Mouse (Mus musculus): ENCODE data around the gene Cutal. TPM values are rescaled to one million over a fixed set of nuclear protein-coding genes. Genes with fewer than 3 reads are reported as not detected.
"Not testable (repeated sequence)": the region's sequence is repeated elsewhere in the genome, so short reads cannot be mapped to it uniquely, and the experiment has no call there.

Gene Cutal
- 2.6 and 4.0 TPM in 2 replicates for polyA plus RNA-seq (2012; rRNA removed)
- polyA plus RNA-seq (2014; fragmentation: Nextera tagmentation; extraction: Ambion mirVana): 4.0 and 4.4 TPM in 2 replicates

GRCm38 (mm10) chr2:34874271-34874670, at the start of gene Cutal:
Gene Cutal (plus strand): TSS chr2:34874396.
- WGBS (ENCODE audit: insufficient replicate concordance): 18% methylated on average over 14 of the region's 14 CpGs
- peak within 1 kb of the TSS; percentile 17 to 47 for H3K4me3 ChIP-seq (ENCODE audit: insufficient read depth in 1 of 2, low read depth in 2 of 2, low read length in 2 of 2)
- ATAC-seq (ENCODE audit: insufficient read depth) (no peak), DNase-seq (ENCODE audit: low read depth in 3 of 3, low spot score in 3 of 3) (no peak)
- no peaks in the 10 kb centered on the region for H3K36me3 ChIP-seq (replicated peaks; ENCODE audit: control insufficient read depth, insufficient read depth, low read depth)
- no peaks in the 10 kb centered on the region for H3K9me3 ChIP-seq (ENCODE audit: control insufficient read depth, low read length)
- H3K27ac ChIP-seq: no peak within 1 kb of the TSS
- peak within 1 kb of the TSS; percentile 33 for H3K4me2 ChIP-seq (ENCODE audit: low read depth)
- TF ChIP-seq EP300 (IDR thresholded peaks at IDR 0.05; ENCODE audit: low read depth): no peak
- no peak for TF ChIP-seq CTCF (IDR thresholded peaks at IDR 0.05; ENCODE audit: low read depth)
- peaks cover 8 to 11% of the 10 kb centered on the region in 2 experiments for H3K4me1 ChIP-seq (replicated peaks; ENCODE audit: control insufficient read depth in 2 of 2, insufficient read depth in 2 of 2, low read length in 1 of 2)
- peak within 1 kb of the TSS; percentile 35 for H3K9ac ChIP-seq (replicated peaks)
- peaks cover 14% of the 10 kb centered on the region for H3K27me3 ChIP-seq (ENCODE audit: control insufficient read depth, insufficient read depth, low read length)

GRCm38 (mm10) chr2:34825827-34826459, 48.3 kb upstream of the Cutal start, which contains the start of gene Fbxw2:
Gene Fbxw2 (minus strand): TSS chr2:34826311.
- H3K4me3 ChIP-seq (ENCODE audit: insufficient read depth in 1 of 2, low read depth in 2 of 2, low read length in 2 of 2): peak within 1 kb of the TSS; percentile 87 to 93
- H3K9ac ChIP-seq (replicated peaks): peak within 1 kb of the TSS; percentile 96
- peaks cover 21 to 27% of the 10 kb centered on the region in 2 experiments for H3K4me1 ChIP-seq (replicated peaks; ENCODE audit: control insufficient read depth in 2 of 2, insufficient read depth in 2 of 2, low read length in 1 of 2)
- peaks cover 17% of the 10 kb centered on the region for H3K36me3 ChIP-seq (replicated peaks; ENCODE audit: control insufficient read depth, insufficient read depth, low read depth)
- TF ChIP-seq EP300 (IDR thresholded peaks at IDR 0.05; ENCODE audit: low read depth): no peak
- TF ChIP-seq CTCF (IDR thresholded peaks at IDR 0.05; ENCODE audit: low read depth): no peak
- no peaks in the 10 kb centered on the region for H3K9me3 ChIP-seq (ENCODE audit: control insufficient read depth, low read length)
- WGBS (ENCODE audit: insufficient replicate concordance): under 1% methylated on average over 57 of the region's 57 CpGs
- no peaks in the 10 kb centered on the region for H3K27me3 ChIP-seq (ENCODE audit: control insufficient read depth, insufficient read depth, low read length)
- ATAC-seq (ENCODE audit: insufficient read depth): peak; percentile 96
- peak within 1 kb of the TSS; percentile 74 for H3K27ac ChIP-seq
- peak within 1 kb of the TSS; percentile 88 for H3K4me2 ChIP-seq (ENCODE audit: low read depth)
- DNase-seq (ENCODE audit: low read depth in 3 of 3, low spot score in 3 of 3): peak; percentile 79 to 83 (median 82)

- Histone ChIP-seq H3K4me2 (ENCODE audit: low read depth) (peak overlapping the region; percentile 88), H3K36me3 (replicated peaks; ENCODE audit: control insufficient read depth, insufficient read depth, low read depth) (peaks cover 12% of the 10 kb centered on the region), H3K4me1 (replicated peaks; ENCODE audit: control insufficient read depth in 2 of 2, insufficient read depth in 2 of 2, low read length in 1 of 2) (peaks cover 21 to 27% of the 10 kb centered on the region in 2 experiments), H3K9me3 (ENCODE audit: control insufficient read depth, low read length) (no peaks in the 10 kb centered on the region), H3K4me3 (ENCODE audit: insufficient read depth in 1 of 2, low read depth in 2 of 2, low read length in 2 of 2) (peak overlapping the region; percentile 87 to 93), H3K27me3 (ENCODE audit: control insufficient read depth, insufficient read depth, low read length) (no peaks in the 10 kb centered on the region), H3K9ac (replicated peaks) (peak overlapping the region; percentile 96), H3K27ac (peak overlapping the region; percentile 59)
- TF ChIP-seq EP300 (IDR thresholded peaks at IDR 0.05; ENCODE audit: low read depth): no peak
- TF ChIP-seq CTCF (IDR thresholded peaks at IDR 0.05; ENCODE audit: low read depth): no peak
- ATAC-seq (ENCODE audit: insufficient read depth): peak; percentile 15; the same call in 1 of the 2 replicates
- no peak for DNase-seq (ENCODE audit: low read depth in 3 of 3, low spot score in 3 of 3)
- 31% methylated on average over 19 of the region's 21 CpGs for WGBS (ENCODE audit: insufficient replicate concordance)
Measured at GRCm38 (mm10) chr2:34826460-34827231, 47.5 kb upstream of the Cutal start.

GRCm38 (mm10) chr2:34827591-34827990, 46.6 kb upstream of the Cutal start:
- Histone ChIP-seq H3K4me1 (replicated peaks; ENCODE audit: control insufficient read depth in 2 of 2, insufficient read depth in 2 of 2, low read length in 1 of 2) (peaks cover 17 to 21% of the 10 kb centered on the region in 2 experiments), H3K9ac (replicated peaks) (no peak overlapping the region), H3K27ac (no peak overlapping the region), H3K36me3 (replicated peaks; ENCODE audit: control insufficient read depth, insufficient read depth, low read depth) (peaks cover 5% of the 10 kb centered on the region; the same call in 1 of the 2 replicates), H3K27me3 (ENCODE audit: control insufficient read depth, insufficient read depth, low read length) (no peaks in the 10 kb centered on the region), H3K9me3 (ENCODE audit: control insufficient read depth, low read length) (no peaks in the 10 kb centered on the region), H3K4me2 (ENCODE audit: low read depth) (no peak overlapping the region), H3K4me3 (ENCODE audit: insufficient read depth in 1 of 2, low read depth in 2 of 2, low read length in 2 of 2) (no peak overlapping the region)
- ATAC-seq (ENCODE audit: insufficient read depth): no peak
- no peak for TF ChIP-seq CTCF (IDR thresholded peaks at IDR 0.05; ENCODE audit: low read depth)
- TF ChIP-seq EP300 (IDR thresholded peaks at IDR 0.05; ENCODE audit: low read depth): no peak
- no peak for DNase-seq (ENCODE audit: low read depth in 3 of 3, low spot score in 3 of 3)
- WGBS (ENCODE audit: insufficient replicate concordance): 66% methylated on average over 4 of the region's 4 CpGs

- H3K36me3 ChIP-seq (replicated peaks; ENCODE audit: control insufficient read depth, insufficient read depth, low read depth): peaks cover 4% of the 10 kb centered on the region; the same call in 1 of the 2 replicates
- no peak overlapping the region for H3K4me3 ChIP-seq (ENCODE audit: insufficient read depth in 1 of 2, low read depth in 2 of 2, low read length in 2 of 2)
- H3K27me3 ChIP-seq (ENCODE audit: control insufficient read depth, insufficient read depth, low read length): no peaks in the 10 kb centered on the region
- no peak for TF ChIP-seq EP300 (IDR thresholded peaks at IDR 0.05; ENCODE audit: low read depth)
- no peaks in the 10 kb centered on the region for H3K9me3 ChIP-seq (ENCODE audit: control insufficient read depth, low read length)
- no peak overlapping the region for H3K27ac ChIP-seq
- no peak overlapping the region for H3K9ac ChIP-seq (replicated peaks)
- ATAC-seq (ENCODE audit: insufficient read depth) (no peak), DNase-seq (ENCODE audit: low read depth in 3 of 3, low spot score in 3 of 3) (no peak)
- peaks cover 15 to 20% of the 10 kb centered on the region in 2 experiments for H3K4me1 ChIP-seq (replicated peaks; ENCODE audit: control insufficient read depth in 2 of 2, insufficient read depth in 2 of 2, low read length in 1 of 2)
- H3K4me2 ChIP-seq (ENCODE audit: low read depth): no peak overlapping the region
- WGBS (ENCODE audit: insufficient replicate concordance): 68% methylated on average over 1 of the region's 1 CpGs
Measured at GRCm38 (mm10) chr2:34828026-34828425, 46.2 kb upstream of the Cutal start.

GRCm38 (mm10) chr2:34830066-34830465, 44.1 kb upstream of the Cutal start:
- H3K27me3 ChIP-seq (ENCODE audit: control insufficient read depth, insufficient read depth, low read length); H3K4me1 ChIP-seq (replicated peaks; ENCODE audit: control insufficient read depth in 2 of 2, insufficient read depth in 2 of 2, low read length in 1 of 2); H3K4me3 ChIP-seq (ENCODE audit: insufficient read depth in 1 of 2, low read depth in 2 of 2, low read length in 2 of 2); H3K36me3 ChIP-seq (replicated peaks; ENCODE audit: control insufficient read depth, insufficient read depth, low read depth); ATAC-seq (ENCODE audit: insufficient read depth); H3K27ac ChIP-seq; H3K4me2 ChIP-seq (ENCODE audit: low read depth); H3K9me3 ChIP-seq (ENCODE audit: control insufficient read depth, low read length); DNase-seq (ENCODE audit: low read depth in 3 of 3, low spot score in 3 of 3); H3K9ac ChIP-seq (replicated peaks): not testable (repeated sequence)
- 89% methylated on average over 17 of the region's 17 CpGs for WGBS (ENCODE audit: insufficient replicate concordance)

GRCm38 (mm10) chr2:34832766-34833457, 41.3 kb upstream of the Cutal start, which contains the start of gene Gm34653:
Gene Gm34653 (plus strand): TSS chr2:34833007.
- H3K9ac ChIP-seq (replicated peaks); H3K4me3 ChIP-seq (ENCODE audit: insufficient read depth in 1 of 2, low read depth in 2 of 2, low read length in 2 of 2); H3K27me3 ChIP-seq (ENCODE audit: control insufficient read depth, insufficient read depth, low read length); H3K9me3 ChIP-seq (ENCODE audit: control insufficient read depth, low read length); H3K27ac ChIP-seq; H3K36me3 ChIP-seq (replicated peaks; ENCODE audit: control insufficient read depth, insufficient read depth, low read depth); H3K4me1 ChIP-seq (replicated peaks; ENCODE audit: control insufficient read depth in 2 of 2, insufficient read depth in 2 of 2, low read length in 1 of 2); H3K4me2 ChIP-seq (ENCODE audit: low read depth); ATAC-seq (ENCODE audit: insufficient read depth); DNase-seq (ENCODE audit: low read depth in 3 of 3, low spot score in 3 of 3): not testable (repeated sequence)
- WGBS (ENCODE audit: insufficient replicate concordance): 50% methylated on average over 11 of the region's 11 CpGs

Measured in liver, embryonic 14.5 days (tissue).